Mouse (Mus musculus) frontal cortex, adult (tissue): ENCODE results near the gene Aff1.
A peak's percentile ranks its signal among the peaks of the same experiment; 100 is the strongest.

Experiments used
- ATAC-seq: cut with Nextera tagmentation; 2 replicates; pipeline ENCODE4 v1.9.2; 2017; ENCODE audit warnings: mild to moderate bottlenecking, moderate library complexity, mixed read lengths; ENCODE audit not compliant: low TSS enrichment

Gene Aff1

GRCm38 (mm10) chr5:103803927-103804590, 111.9 kb downstream of the Aff1 start:
- peak; percentile 79; the same call in 1 of the 2 replicates for ATAC-seq

GRCm38 (mm10) chr5:103806851-103807578, 114.8 kb downstream of the Aff1 start:
- ATAC-seq = no peak

GRCm38 (mm10) chr5:103807637-103808312, 115.6 kb downstream of the Aff1 start:
- ATAC-seq = no peak

- no peak for ATAC-seq
These were observed 117.6 kb downstream of the Aff1 start for GRCm38 (mm10) chr5:103809674-103810330.

GRCm38 (mm10) chr5:103813291-103813690, 121.1 kb downstream of the Aff1 start:
- ATAC-seq = no peak

GRCm38 (mm10) chr5:103813997-103814542, 121.9 kb downstream of the Aff1 start:
- ATAC-seq = no peak

- ATAC-seq = no peak
These were observed 122.5 kb downstream of the Aff1 start for GRCm38 (mm10) chr5:103814551-103815248.

- ATAC-seq = no peak
These were observed 123.1 kb downstream of the Aff1 start for GRCm38 (mm10) chr5:103815249-103815617.

GRCm38 (mm10) chr5:103816718-103817117, 124.5 kb downstream of the Aff1 start:
- ATAC-seq = no peak

GRCm38 (mm10) chr5:103817754-103818153, 125.6 kb downstream of the Aff1 start:
- peak; percentile 66 for ATAC-seq

- ATAC-seq = peak; percentile 78
These were observed 126.4 kb downstream of the Aff1 start for GRCm38 (mm10) chr5:103818602-103819001.

GRCm38 (mm10) chr5:103819674-103820073, 127.5 kb downstream of the Aff1 start:
- no peak for ATAC-seq

- no peak for ATAC-seq
These were observed 128.9 kb downstream of the Aff1 start for GRCm38 (mm10) chr5:103821062-103821461.

- ATAC-seq = no peak
These were observed 129.5 kb downstream of the Aff1 start for GRCm38 (mm10) chr5:103821500-103822298.

GRCm38 (mm10) chr5:103822949-103823348, 130.8 kb downstream of the Aff1 start:
- no peak for ATAC-seq

GRCm38 (mm10) chr5:103828304-103828703, 136.1 kb downstream of the Aff1 start:
- no peak for ATAC-seq

- ATAC-seq = 0 out of 2 replicates have a peak, but pooled peaks have one; percentile 24
These were observed 136.6 kb downstream of the Aff1 start for GRCm38 (mm10) chr5:103828729-103829128.

- ATAC-seq = no peak
These were observed 137.0 kb downstream of the Aff1 start for GRCm38 (mm10) chr5:103829158-103829557.

- ATAC-seq = no peak
These were observed 138.7 kb downstream of the Aff1 start for GRCm38 (mm10) chr5:103830886-103831285.

GRCm38 (mm10) chr5:103835471-103836147, 143.4 kb downstream of the Aff1 start:
- ATAC-seq = no peak
